In genomic region chr4:31367031-31367430, GRCm38 (mm10) we compare ENCODE assay signal across 11 mouse cellular contexts.
"Had no signal": no experiment of that assay in that cellular context is flagged by ENCODE, and none has a peak within 500 bp of the region (broad histone marks: within the 10 kb centered on the region; RNA-seq: fewer than 3 reads in every experiment).

No protein-coding gene starts in this region.

- H3K4me1 ChIP-seq: limb, embryonic 15.5 days; liver, embryonic 12.5 days; lung, embryonic 15.5 days; midbrain, embryonic 12.5 days; neural tube, embryonic 12.5 days; stomach, embryonic 15.5 days had no signal

- DNase-seq: kidney, postnatal 25 days; right cerebral cortex, postnatal 14 days; thymus, adult 2 months; thymus, postnatal 36 days had no signal

- H3K9me3 ChIP-seq: limb, embryonic 15.5 days; liver, embryonic 12.5 days; lung, embryonic 15.5 days; midbrain, embryonic 12.5 days; neural tube, embryonic 12.5 days; stomach, embryonic 15.5 days had no signal

- H3K4me2 ChIP-seq: limb, embryonic 15.5 days; liver, embryonic 12.5 days; lung, embryonic 15.5 days; midbrain, embryonic 12.5 days; neural tube, embryonic 12.5 days; stomach, embryonic 15.5 days had no signal

- H3K27ac ChIP-seq: left cerebral cortex, adult 2 months; limb, embryonic 15.5 days; liver, embryonic 12.5 days; lung, embryonic 15.5 days; midbrain, embryonic 12.5 days; neural tube, embryonic 12.5 days; stomach, embryonic 15.5 days had no signal

- H3K27me3 ChIP-seq: limb, embryonic 15.5 days; liver, embryonic 12.5 days; lung, embryonic 15.5 days; midbrain, embryonic 12.5 days; neural tube, embryonic 12.5 days; stomach, embryonic 15.5 days had no signal

- H3K9ac ChIP-seq: limb, embryonic 15.5 days; liver, embryonic 12.5 days; lung, embryonic 15.5 days; midbrain, embryonic 12.5 days; neural tube, embryonic 12.5 days; stomach, embryonic 15.5 days had no signal

- H3K36me3 ChIP-seq: limb, embryonic 15.5 days; liver, embryonic 12.5 days; lung, embryonic 15.5 days; midbrain, embryonic 12.5 days; neural tube, embryonic 12.5 days; stomach, embryonic 15.5 days had no signal

- ATAC-seq: liver, embryonic 12.5 days had no signal

- H3K4me3 ChIP-seq: left cerebral cortex, adult 2 months; limb, embryonic 15.5 days; liver, embryonic 12.5 days; lung, embryonic 15.5 days; midbrain, embryonic 12.5 days; neural tube, embryonic 12.5 days; stomach, embryonic 15.5 days had no signal
